Mouse (Mus musculus) megakaryocyte progenitor cell, adult 5-6 weeks (primary cell): ENCODE measurements around the gene Fkbp14. TPM values are rescaled to one million over a fixed set of nuclear protein-coding genes. Genes with fewer than 3 reads are reported as not detected.

Experiments used
- ATAC-seq: replicated peaks from 2 replicates; pipeline ENCODE4 v1.8.0; 2016; ENCODE audit warnings: mild to moderate bottlenecking, moderate TSS enrichment, inconsistent platforms; ENCODE audit not compliant: poor library complexity
- total RNA-seq, 2 experiments: library from RNA; stranded (forward) in 1 of 2; stranded (reverse) in 1 of 2; fragments of 157-497, 149-512 nt in 1 of 2; fragments of 200-1000 nt in 1 of 2; gene quantifications; 2 replicates each; pipeline versions ENCODE4 v1.2.3 to v1.2.4; 2015 to 2017

Gene Fkbp14
- total RNA-seq, 2 experiments from 2014 or later, result 0.29 to 0.54 TPM

GRCm38 (mm10) chr6:54590691-54591090, 6.4 kb downstream of the Fkbp14 start:
- ATAC-seq, result no peak

GRCm38 (mm10) chr6:54588212-54588611, 8.9 kb downstream of the Fkbp14 start:
- ATAC-seq, result no peak

- ATAC-seq, result no peak
Measured at GRCm38 (mm10) chr6:54587683-54588082, 9.4 kb downstream of the Fkbp14 start.

- ATAC-seq, result no peak
Measured at GRCm38 (mm10) chr6:54586911-54587310, 10.2 kb downstream of the Fkbp14 start.

- ATAC-seq, result peak; percentile 86
Measured at GRCm38 (mm10) chr6:54586175-54586574, 10.9 kb downstream of the Fkbp14 start.

GRCm38 (mm10) chr6:54573218-54573955, 23.7 kb downstream of the Fkbp14 start:
- no peak for ATAC-seq

GRCm38 (mm10) chr6:54569776-54570175, 27.3 kb downstream of the Fkbp14 start:
- no peak for ATAC-seq

- ATAC-seq, result no peak
Measured at GRCm38 (mm10) chr6:54566546-54566919, 30.6 kb downstream of the Fkbp14 start.

GRCm38 (mm10) chr6:54565665-54566545, 31.2 kb downstream of the Fkbp14 start, which contains the start of gene Scrn1:
Gene Scrn1, minus strand, starts transcription at chr6:54566489.
- peak; percentile 63 for ATAC-seq

- ATAC-seq, result no peak
Measured at GRCm38 (mm10) chr6:54565012-54565411, 32.1 kb downstream of the Fkbp14 start.

GRCm38 (mm10) chr6:54564506-54564991, 32.6 kb downstream of the Fkbp14 start:
- ATAC-seq, result peak; percentile 42; the same call in 1 of the 2 replicates

GRCm38 (mm10) chr6:54563561-54563960, 33.5 kb downstream of the Fkbp14 start:
- ATAC-seq, result no peak

GRCm38 (mm10) chr6:54562018-54562809, 34.9 kb downstream of the Fkbp14 start:
- ATAC-seq, result no peak

- no peak for ATAC-seq
Measured at GRCm38 (mm10) chr6:54558466-54558865, 38.6 kb downstream of the Fkbp14 start.

GRCm38 (mm10) chr6:54557671-54558070, 39.4 kb downstream of the Fkbp14 start:
- no peak for ATAC-seq

GRCm38 (mm10) chr6:54555816-54556215, 41.3 kb downstream of the Fkbp14 start:
- ATAC-seq, result no peak

- ATAC-seq, result no peak
Measured at GRCm38 (mm10) chr6:54554341-54555110, 42.6 kb downstream of the Fkbp14 start.

- ATAC-seq, result no peak
Measured at GRCm38 (mm10) chr6:54553632-54554031, 43.5 kb downstream of the Fkbp14 start.

GRCm38 (mm10) chr6:54552721-54553413, 44.2 kb downstream of the Fkbp14 start:
- ATAC-seq, result no peak
